Mouse (Mus musculus) ES-CJ7 (cell line): ENCODE measurements at regions not wholly inside any gene's neighbourhood (a gene's known extent, or its start where the extent isn't known, plus 50 kb on each side); places are given as distances from the start of the nearest gene placed in this dataset.
A peak's percentile ranks its signal among the peaks of the same experiment; 100 is the strongest.

Experiments
- DNase-seq: peaks from one replicate; pipeline ENCODE4 v3.0.0; 2011; ENCODE audit warnings: low read depth, low spot score

- peak; percentile 96 for DNase-seq
Observed at GRCm38 (mm10) chr10:99460847-99461445, 197.9 kb downstream of the Dusp6 start.

- peak; percentile 72 for DNase-seq
Observed at GRCm38 (mm10) chr10:99461446-99461966, 198.5 kb downstream of the Dusp6 start.

- DNase-seq = no peak
Observed at GRCm38 (mm10) chr10:99466695-99467094, 203.7 kb downstream of the Dusp6 start.

GRCm38 (mm10) chr10:99467319-99467842 is 204.3 kb downstream of the Dusp6 start:
- DNase-seq = no peak

GRCm38 (mm10) chr10:99468971-99469370 is 205.9 kb downstream of the Dusp6 start:
- DNase-seq = peak; percentile 97

- no peak for DNase-seq
Observed at GRCm38 (mm10) chr10:99471832-99472497, 208.9 kb downstream of the Dusp6 start.

GRCm38 (mm10) chr10:99472806-99473205 is 209.8 kb downstream of the Dusp6 start:
- peak; percentile 84 for DNase-seq

GRCm38 (mm10) chr10:99473758-99474157 is 210.7 kb downstream of the Dusp6 start:
- DNase-seq = no peak

GRCm38 (mm10) chr10:99474546-99474945 is 211.5 kb downstream of the Dusp6 start:
- DNase-seq = no peak

GRCm38 (mm10) chr10:99476214-99476613 is 213.2 kb downstream of the Dusp6 start:
- no peak for DNase-seq

GRCm38 (mm10) chr10:99476776-99477175 is 213.7 kb downstream of the Dusp6 start:
- DNase-seq = no peak

GRCm38 (mm10) chr10:99480573-99480972 is 217.5 kb downstream of the Dusp6 start:
- DNase-seq = no peak

GRCm38 (mm10) chr10:99482009-99482408 is 219.0 kb downstream of the Dusp6 start:
- DNase-seq = no peak

- no peak for DNase-seq
Observed at GRCm38 (mm10) chr10:99488195-99489080, 225.4 kb downstream of the Dusp6 start.

GRCm38 (mm10) chr10:99511514-99512237 is 247.8 kb downstream of the Csl start:
- DNase-seq = no peak

- DNase-seq = no peak
Observed at GRCm38 (mm10) chr10:99517944-99518343, 241.5 kb downstream of the Csl start.

- DNase-seq = no peak
Observed at GRCm38 (mm10) chr10:99519479-99519878, 240.0 kb downstream of the Csl start.

- DNase-seq = no peak
Observed at GRCm38 (mm10) chr10:99523817-99524216, 235.6 kb downstream of the Csl start.

GRCm38 (mm10) chr10:99524273-99525212 is 234.9 kb downstream of the Csl start:
- no peak for DNase-seq

GRCm38 (mm10) chr10:99526148-99526547 is 233.3 kb downstream of the Csl start:
- DNase-seq = no peak
